Mouse (Mus musculus): ENCODE measurements around the gene Calhm2.
A peak's percentile ranks its signal among the peaks of the same experiment; 100 is the strongest.

The Calhm2 gene

GRCm38 (mm10) chr19:47067096-47067882 is 70.8 kb downstream of the Calhm2 start, which contains the start of gene Taf5:
TSS of gene Taf5 (plus strand) at chr19:47067746.
- peak; percentile 95 for DNase-seq

- no peak for DNase-seq
Observed at GRCm38 (mm10) chr19:47065860-47066259, 72.2 kb downstream of the Calhm2 start.

- DNase-seq: no peak
Observed at GRCm38 (mm10) chr19:47057684-47058083, 80.4 kb downstream of the Calhm2 start.
